Mouse (Mus musculus): ENCODE results near the gene Hsd17b14. TPM values are rescaled to one million over a fixed set of nuclear protein-coding genes. Genes with fewer than 3 reads are reported as not detected.
"Not testable (repeated sequence)": the region's sequence is repeated elsewhere in the genome, so short reads cannot be mapped to it uniquely, and the experiment has no call there.

Gene Hsd17b14
- polyA plus RNA-seq, 1 experiment from 2014 or later: 0.73 TPM

- no peak overlapping the region for H3K4me3 ChIP-seq (ENCODE audit: low read depth, low read length)
- H3K4me2 ChIP-seq (replicated peaks; ENCODE audit: low read depth): no peak overlapping the region
- H3K4me1 ChIP-seq (replicated peaks; ENCODE audit: control insufficient read depth, insufficient read depth, low read length): 0 out of 2 replicates have a peak, but pooled peaks cover 2% of the 10 kb centered on the region
- H3K27ac ChIP-seq (ENCODE audit: low read depth, low read length): no peak overlapping the region
- no peaks in the 10 kb centered on the region for H3K36me3 ChIP-seq (ENCODE audit: control insufficient read depth, insufficient read depth)
- no peaks in the 10 kb centered on the region for H3K9me3 ChIP-seq (ENCODE audit: control insufficient read depth)
- H3K27me3 ChIP-seq (replicated peaks; ENCODE audit: control insufficient read depth, insufficient read depth, low read length): no peaks in the 10 kb centered on the region
- ATAC-seq: no peak
- WGBS: 88% methylated on average over 7 of the region's 7 CpGs
- TF ChIP-seq CTCF (IDR thresholded peaks at IDR 0.05; ENCODE audit: low read depth): no peak
- H3K9ac ChIP-seq (ENCODE audit: low read depth, low read length): no peak overlapping the region
Observed at GRCm38 (mm10) chr7:45514411-45514810, 40.3 kb upstream of the Hsd17b14 start.

GRCm38 (mm10) chr7:45515436-45515835 lies 39.3 kb upstream of the Hsd17b14 start:
- Histone ChIP-seq H3K36me3 (ENCODE audit: control insufficient read depth, insufficient read depth) (no peaks in the 10 kb centered on the region), H3K9ac (ENCODE audit: low read depth, low read length) (no peak overlapping the region), H3K9me3 (ENCODE audit: control insufficient read depth) (no peaks in the 10 kb centered on the region), H3K4me2 (replicated peaks; ENCODE audit: low read depth) (0 out of 2 replicates have a peak overlapping the region, but pooled peaks have one; percentile 21), H3K27me3 (replicated peaks; ENCODE audit: control insufficient read depth, insufficient read depth, low read length) (no peaks in the 10 kb centered on the region), H3K27ac (ENCODE audit: low read depth, low read length) (no peak overlapping the region), H3K4me1 (replicated peaks; ENCODE audit: control insufficient read depth, insufficient read depth, low read length) (no peaks in the 10 kb centered on the region), H3K4me3 (ENCODE audit: low read depth, low read length) (no peak overlapping the region)
- TF ChIP-seq CTCF (IDR thresholded peaks at IDR 0.05; ENCODE audit: low read depth): no peak
- 28% methylated on average over 16 of the region's 16 CpGs for WGBS
- ATAC-seq: no peak

- H3K36me3 ChIP-seq (ENCODE audit: control insufficient read depth, insufficient read depth); H3K9me3 ChIP-seq (ENCODE audit: control insufficient read depth); H3K9ac ChIP-seq (ENCODE audit: low read depth, low read length); H3K4me3 ChIP-seq (ENCODE audit: low read depth, low read length); H3K27ac ChIP-seq (ENCODE audit: low read depth, low read length); ATAC-seq; H3K4me2 ChIP-seq (replicated peaks; ENCODE audit: low read depth); H3K4me1 ChIP-seq (replicated peaks; ENCODE audit: control insufficient read depth, insufficient read depth, low read length); H3K27me3 ChIP-seq (replicated peaks; ENCODE audit: control insufficient read depth, insufficient read depth, low read length): not testable (repeated sequence)
- TF ChIP-seq CTCF (IDR thresholded peaks at IDR 0.05; ENCODE audit: low read depth): peak; percentile 52
- 68% methylated on average over 5 of the region's 5 CpGs for WGBS
Observed at GRCm38 (mm10) chr7:45516846-45517245, 37.8 kb upstream of the Hsd17b14 start.

GRCm38 (mm10) chr7:45518618-45519017 lies 36.1 kb upstream of the Hsd17b14 start:
- Histone ChIP-seq H3K9ac (ENCODE audit: low read depth, low read length) (no peak overlapping the region), H3K27me3 (replicated peaks; ENCODE audit: control insufficient read depth, insufficient read depth, low read length) (no peaks in the 10 kb centered on the region), H3K27ac (ENCODE audit: low read depth, low read length) (no peak overlapping the region), H3K36me3 (ENCODE audit: control insufficient read depth, insufficient read depth) (peaks cover 5% of the 10 kb centered on the region; the same call in 1 of the 2 replicates), H3K4me2 (replicated peaks; ENCODE audit: low read depth) (no peak overlapping the region), H3K9me3 (ENCODE audit: control insufficient read depth) (no peaks in the 10 kb centered on the region), H3K4me1 (replicated peaks; ENCODE audit: control insufficient read depth, insufficient read depth, low read length) (0 out of 2 replicates have a peak, but pooled peaks cover 2% of the 10 kb centered on the region), H3K4me3 (ENCODE audit: low read depth, low read length) (no peak overlapping the region)
- WGBS: 94% methylated on average over 16 of the region's 16 CpGs
- ATAC-seq: no peak
- no peak for TF ChIP-seq CTCF (IDR thresholded peaks at IDR 0.05; ENCODE audit: low read depth)

GRCm38 (mm10) chr7:45519345-45520120 lies 35.2 kb upstream of the Hsd17b14 start:
- H3K9ac ChIP-seq (ENCODE audit: low read depth, low read length): no peak overlapping the region
- peak overlapping the region; percentile 18 for H3K4me2 ChIP-seq (replicated peaks; ENCODE audit: low read depth)
- TF ChIP-seq CTCF (IDR thresholded peaks at IDR 0.05; ENCODE audit: low read depth): no peak
- peaks cover 8% of the 10 kb centered on the region; the same call in 1 of the 2 replicates for H3K36me3 ChIP-seq (ENCODE audit: control insufficient read depth, insufficient read depth)
- H3K4me3 ChIP-seq (ENCODE audit: low read depth, low read length): no peak overlapping the region
- 51% methylated on average over 8 of the region's 8 CpGs for WGBS
- H3K9me3 ChIP-seq (ENCODE audit: control insufficient read depth): no peaks in the 10 kb centered on the region
- peak; percentile 57 for ATAC-seq
- no peak overlapping the region for H3K27ac ChIP-seq (ENCODE audit: low read depth, low read length)
- H3K4me1 ChIP-seq (replicated peaks; ENCODE audit: control insufficient read depth, insufficient read depth, low read length): 0 out of 2 replicates have a peak, but pooled peaks cover 3% of the 10 kb centered on the region
- no peaks in the 10 kb centered on the region for H3K27me3 ChIP-seq (replicated peaks; ENCODE audit: control insufficient read depth, insufficient read depth, low read length)

- H3K27me3 ChIP-seq (replicated peaks; ENCODE audit: control insufficient read depth, insufficient read depth, low read length): no peaks in the 10 kb centered on the region
- no peak overlapping the region for H3K27ac ChIP-seq (ENCODE audit: low read depth, low read length)
- H3K36me3 ChIP-seq (ENCODE audit: control insufficient read depth, insufficient read depth): peaks cover 8% of the 10 kb centered on the region; the same call in 1 of the 2 replicates
- no peak for TF ChIP-seq CTCF (IDR thresholded peaks at IDR 0.05; ENCODE audit: low read depth)
- H3K9me3 ChIP-seq (ENCODE audit: control insufficient read depth): no peaks in the 10 kb centered on the region
- WGBS: 89% methylated on average over 7 of the region's 7 CpGs
- no peak overlapping the region for H3K4me2 ChIP-seq (replicated peaks; ENCODE audit: low read depth)
- H3K9ac ChIP-seq (ENCODE audit: low read depth, low read length): no peak overlapping the region
- no peak overlapping the region for H3K4me3 ChIP-seq (ENCODE audit: low read depth, low read length)
- peaks cover 8% of the 10 kb centered on the region for H3K4me1 ChIP-seq (replicated peaks; ENCODE audit: control insufficient read depth, insufficient read depth, low read length)
- ATAC-seq: no peak
Observed at GRCm38 (mm10) chr7:45520605-45521004, 34.1 kb upstream of the Hsd17b14 start.

All from intestine, postnatal 0 days (tissue).